Mouse (Mus musculus): ENCODE results near the gene Cypt1.

Gene Cypt1

DNA sequence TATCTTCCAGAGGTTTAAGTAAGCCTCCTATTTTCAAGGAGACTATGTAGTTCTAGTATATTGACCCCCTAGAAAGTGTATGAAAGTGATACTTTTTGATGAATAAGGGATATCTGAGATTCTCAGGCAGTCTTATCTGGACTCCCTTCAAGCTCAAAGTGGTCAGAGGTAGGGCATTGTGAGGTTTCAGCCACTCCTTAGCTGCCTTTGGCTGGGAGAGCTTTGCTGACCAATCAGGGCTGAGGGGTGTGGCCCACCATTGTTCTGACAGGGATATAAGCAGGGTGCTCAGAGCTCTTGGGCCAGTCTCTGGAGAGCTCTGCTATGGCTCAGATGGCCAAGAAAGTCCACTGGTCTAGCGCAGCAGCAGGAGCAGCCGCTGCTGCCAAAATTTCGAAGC, at the start of gene Cypt1:
Gene Cypt1 (plus strand): TSS at position 301 of the 400 bp plus-strand sequence.
- no peak for DNase-seq (ENCODE audit: low spot score)

DNA sequence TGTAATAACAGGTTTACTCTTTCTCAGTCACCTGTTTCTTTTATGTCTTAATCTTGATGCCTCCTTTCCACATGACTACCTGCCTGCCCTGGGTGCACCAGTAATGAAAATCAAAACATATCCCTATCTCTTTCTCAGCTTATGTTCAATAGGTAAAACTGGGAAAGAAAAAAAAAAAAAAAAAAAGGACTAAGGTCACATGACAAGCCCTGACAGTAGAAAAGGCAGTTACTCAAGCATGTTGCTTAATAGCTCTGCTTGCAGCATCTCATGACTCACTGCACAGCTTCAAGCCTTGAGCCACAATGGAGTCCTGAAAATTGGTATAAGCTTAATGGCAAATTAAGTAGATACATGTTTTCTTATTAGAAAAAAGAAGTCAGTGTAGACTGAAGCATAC, 24.1 kb downstream of the Cypt1 start:
- no peak for DNase-seq (ENCODE audit: low spot score)

DNA sequence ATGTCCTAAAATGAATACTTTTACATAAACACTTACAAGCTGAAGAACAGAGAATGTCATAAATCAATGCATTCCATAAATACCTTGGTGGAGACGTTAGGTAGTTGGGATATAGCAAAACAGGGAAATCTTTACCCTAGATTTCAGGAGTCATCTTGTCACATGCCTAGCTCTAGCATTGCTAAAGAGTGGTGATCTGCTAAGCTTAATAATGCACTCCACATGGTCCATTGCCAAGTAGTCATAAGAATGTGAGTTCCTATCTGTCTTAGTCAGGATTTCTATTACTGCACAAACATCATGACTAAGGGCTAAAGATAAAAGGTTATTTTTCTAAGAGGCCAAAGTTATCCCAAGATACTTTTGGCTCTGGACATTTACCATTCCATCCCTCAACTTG, 34.4 kb downstream of the Cypt1 start:
- no peak for DNase-seq (ENCODE audit: low spot score)

DNA sequence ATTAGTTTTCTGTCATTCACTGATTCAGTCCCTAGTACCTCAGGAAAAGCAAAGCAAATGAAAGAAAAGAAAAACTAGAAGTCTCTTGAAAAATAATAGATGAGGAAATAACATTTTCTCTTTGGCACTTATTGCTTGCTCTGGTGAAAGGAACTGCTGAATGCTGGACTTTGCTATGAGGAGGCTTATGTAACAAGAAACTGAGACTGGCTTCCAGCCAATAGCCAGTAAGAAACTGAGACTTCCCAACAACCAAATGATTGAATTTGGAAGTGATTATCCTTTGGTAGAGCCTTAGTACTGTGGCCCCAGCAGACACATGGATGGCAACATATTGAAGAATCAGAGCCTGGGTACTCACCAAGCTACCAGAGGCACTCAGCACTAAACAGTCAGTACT, 35.8 kb downstream of the Cypt1 start:
- DNase-seq (ENCODE audit: low spot score): no peak
